Mouse (Mus musculus): Measurements from ENCODE around the gene Pde6d.

DNA sequence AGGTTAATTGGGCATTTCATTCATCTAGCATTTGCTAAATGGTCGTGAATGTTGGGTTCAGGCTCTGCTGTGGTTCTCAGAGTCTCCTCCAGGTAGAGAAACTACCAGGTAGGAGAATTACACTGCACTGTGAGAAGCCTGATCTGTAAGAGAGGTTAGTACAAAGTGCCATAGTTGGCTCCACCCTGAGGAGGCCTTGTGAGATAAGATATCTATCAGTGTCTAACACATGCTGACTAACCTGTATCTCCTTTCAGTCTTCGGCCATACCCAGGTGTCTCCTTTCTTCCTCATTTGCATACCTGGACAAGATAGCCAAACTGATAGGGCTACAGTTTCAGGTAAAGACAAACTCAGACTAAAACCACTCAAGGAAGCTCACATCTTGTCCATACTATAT, 19.8 kb downstream of the Pde6d start:
- TF ChIP-seq POLR2A (IDR thresholded peaks at IDR 0.05; ENCODE audit: low read depth, low read length) (no peak), CTCF (conservative IDR thresholded peaks at IDR 0.05; ENCODE audit: insufficient read depth, insufficient read length, low read depth, low read length) (no peak)

Data from kidney, adult 2 months (tissue).